Mouse (Mus musculus) ES-Bruce4 (cell line): ENCODE data around the gene Phpt1.

Experiments used
- CTCF ChIP-seq: IDR thresholded peaks from one replicate; pipeline ENCODE4 v1.8.1; 2011; ENCODE audit warnings: low read depth, low read length
- EP300 ChIP-seq: IDR thresholded peaks from 2 replicates; pipeline ENCODE4 v1.6.1; 2011; ENCODE audit warnings: low read depth, low read length; ENCODE audit not compliant: insufficient read depth
- POLR2A ChIP-seq: IDR thresholded peaks from one replicate; pipeline ENCODE4 v1.8.1; 2011; ENCODE audit warnings: low read length; ENCODE audit not compliant: insufficient read depth

DNA sequence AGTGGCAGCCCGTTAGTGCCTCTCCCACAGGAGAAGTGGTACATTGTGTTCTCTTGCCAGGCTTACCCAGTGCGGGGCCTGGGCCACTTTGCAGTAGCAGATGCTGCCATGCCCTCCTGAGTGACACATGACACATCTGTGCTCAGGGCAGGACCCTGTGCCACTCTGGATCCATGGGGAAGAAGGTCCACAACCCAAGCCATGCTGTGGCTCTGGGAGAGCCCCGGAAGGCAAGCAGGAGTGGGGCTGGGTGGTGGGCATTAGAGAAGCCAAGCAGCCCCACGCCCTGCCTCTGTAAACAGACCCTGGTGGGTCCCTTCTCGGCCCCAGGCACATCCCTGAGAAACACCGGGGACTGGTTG, 8.1 kb upstream of the Phpt1 start:
- TF ChIP-seq CTCF, result no peak
- TF ChIP-seq POLR2A, result no peak
- TF ChIP-seq EP300, result no peak
